ENCODE assay signal across 23 mouse cellular contexts in genomic region chr6:120225355-120225754, GRCm38 (mm10).
DNase-seq lines count a peak whose midpoint lies in the region; ATAC-seq and TF ChIP-seq lines count a peak whose summit lies in the region.
"Had no signal": no experiment of that assay in that cellular context is flagged by ENCODE, and none has a peak within 500 bp of the region (broad histone marks: within the 10 kb centered on the region; RNA-seq: fewer than 3 reads in every experiment).

No protein-coding gene starts in this region.

- no peak overlapping the region for H3K27ac ChIP-seq in hindbrain, postnatal 0 days
- no peak overlapping the region for H3K27ac ChIP-seq in hindbrain, embryonic 16.5 days (ENCODE audit: low read depth, low read length)
- H3K27ac ChIP-seq in intestine, postnatal 0 days (ENCODE audit: low read depth, low read length): no peak overlapping the region
- H3K27ac ChIP-seq: hindbrain, embryonic 15.5 days; liver, embryonic 12.5 days; stomach, embryonic 15.5 days had no signal

- no peak for TF ChIP-seq CTCF in hindbrain, postnatal 0 days (IDR thresholded peaks at IDR 0.05; ENCODE audit: low read depth)
- TF ChIP-seq CTCF in intestine, postnatal 0 days (IDR thresholded peaks at IDR 0.05; ENCODE audit: low read depth): peak; percentile 44

- DNase-seq in cerebellum, postnatal 14 days: peak; percentile 24 to 36
- DNase-seq in cerebellum, postnatal 36 days: no peak
- peak; percentile 3 for DNase-seq in hindbrain, postnatal 0 days (ENCODE audit: low spot score)
- peak; percentile 74 for DNase-seq in 3T3-L1 (ENCODE audit: low read depth, low spot score)
- DNase-seq in left cerebral cortex, postnatal 4 days: no peak
- DNase-seq: adrenal gland, adult 8-10 months; cerebellum, adult 9-10 months; gastrocnemius, postnatal 36 days; heart, postnatal 14 days; lung, adult 2 months; thymus, adult 2 months had no signal

- WGBS in hindbrain, postnatal 0 days: 63% methylated on average over 6 of the region's 6 CpGs
- WGBS in hindbrain, embryonic 16.5 days: 60% methylated on average over 6 of the region's 6 CpGs
- 64% methylated on average over 6 of the region's 6 CpGs for WGBS in intestine, postnatal 0 days

- H3K9ac ChIP-seq in hindbrain, postnatal 0 days (replicated peaks; ENCODE audit: low read length): no peak overlapping the region
- H3K9ac ChIP-seq in hindbrain, embryonic 16.5 days (ENCODE audit: low read depth, low read length): no peak overlapping the region
- H3K9ac ChIP-seq in intestine, postnatal 0 days (ENCODE audit: low read depth, low read length): no peak overlapping the region
- H3K9ac ChIP-seq: heart, embryonic 12.5 days; hindbrain, embryonic 15.5 days; liver, embryonic 12.5 days; stomach, embryonic 15.5 days had no signal

- H3K4me1 ChIP-seq in hindbrain, postnatal 0 days (ENCODE audit: insufficient read depth, low read length): no peaks in the 10 kb centered on the region
- no peaks in the 10 kb centered on the region for H3K4me1 ChIP-seq in hindbrain, embryonic 16.5 days (ENCODE audit: control insufficient read depth, insufficient read depth, low read depth, low read length)
- H3K4me1 ChIP-seq in intestine, postnatal 0 days (replicated peaks; ENCODE audit: control insufficient read depth, insufficient read depth, low read length): no peaks in the 10 kb centered on the region
- H3K4me1 ChIP-seq: hindbrain, embryonic 15.5 days; megakaryocyte, embryonic 14.5 days; stomach, embryonic 15.5 days had no signal

- intact Hi-C loops in left cerebral cortex, postnatal 4 days (cut with DNase I): no loop called here

- H3K27me3 ChIP-seq in hindbrain, postnatal 0 days (ENCODE audit: insufficient read depth, low read length): no peaks in the 10 kb centered on the region
- H3K27me3 ChIP-seq in hindbrain, embryonic 16.5 days (replicated peaks; ENCODE audit: control insufficient read depth, insufficient read depth, low read length): no peaks in the 10 kb centered on the region
- H3K27me3 ChIP-seq in intestine, postnatal 0 days (replicated peaks; ENCODE audit: control insufficient read depth, insufficient read depth, low read length): no peaks in the 10 kb centered on the region
- H3K27me3 ChIP-seq: heart, embryonic 12.5 days; hindbrain, embryonic 15.5 days; stomach, embryonic 15.5 days had no signal

- ATAC-seq in hindbrain, postnatal 0 days: no peak
- no peak for ATAC-seq in hindbrain, embryonic 16.5 days
- ATAC-seq in intestine, postnatal 0 days: no peak
- no peak for ATAC-seq in inflammation-experienced regulatory T-cells, adult 6 months
- ATAC-seq: forebrain, embryonic 16.5 days; liver, embryonic 12.5 days; midbrain, embryonic 16.5 days had no signal

- no peaks in the 10 kb centered on the region for H3K36me3 ChIP-seq in hindbrain, postnatal 0 days (ENCODE audit: insufficient read depth, low read length)
- no peaks in the 10 kb centered on the region for H3K36me3 ChIP-seq in hindbrain, embryonic 16.5 days (ENCODE audit: control insufficient read depth, insufficient read depth, low read length)
- no peaks in the 10 kb centered on the region; the same call in 1 of the 2 replicates for H3K36me3 ChIP-seq in intestine, postnatal 0 days (ENCODE audit: control insufficient read depth, insufficient read depth)
- H3K36me3 ChIP-seq: G1E; heart, embryonic 12.5 days; hindbrain, embryonic 15.5 days; liver, embryonic 12.5 days; stomach, embryonic 15.5 days had no signal

- H3K9me3 ChIP-seq in hindbrain, postnatal 0 days (ENCODE audit: low read length): no peaks in the 10 kb centered on the region
- H3K9me3 ChIP-seq in hindbrain, embryonic 16.5 days (ENCODE audit: control insufficient read depth, low read length): no peaks in the 10 kb centered on the region
- no peaks in the 10 kb centered on the region for H3K9me3 ChIP-seq in intestine, postnatal 0 days (ENCODE audit: control insufficient read depth)
- H3K9me3 ChIP-seq: G1E; heart, embryonic 12.5 days; hindbrain, embryonic 15.5 days; liver, embryonic 12.5 days; megakaryocyte, embryonic 14.5 days; stomach, embryonic 15.5 days had no signal

- H3K4me3 ChIP-seq in hindbrain, postnatal 0 days (ENCODE audit: low read length): no peak overlapping the region
- no peak overlapping the region for H3K4me3 ChIP-seq in hindbrain, embryonic 16.5 days (ENCODE audit: low read length)
- no peak overlapping the region for H3K4me3 ChIP-seq in intestine, postnatal 0 days (ENCODE audit: low read depth, low read length)
- H3K4me3 ChIP-seq: erythroblast, embryonic 14.5 days; heart, embryonic 12.5 days; hindbrain, embryonic 15.5 days; liver, embryonic 12.5 days; megakaryocyte, embryonic 14.5 days; stomach, embryonic 15.5 days had no signal

- no peak overlapping the region for H3K4me2 ChIP-seq in hindbrain, postnatal 0 days (ENCODE audit: low read depth, low read length)
- H3K4me2 ChIP-seq in hindbrain, embryonic 16.5 days (ENCODE audit: low read length): no peak overlapping the region
- no peak overlapping the region for H3K4me2 ChIP-seq in intestine, postnatal 0 days (replicated peaks; ENCODE audit: low read depth)
- H3K4me2 ChIP-seq: heart, embryonic 12.5 days; hindbrain, embryonic 15.5 days; liver, embryonic 12.5 days; stomach, embryonic 15.5 days had no signal

Comparison
In these comparisons a context has a peak if more than half of its experiments do, and no peak if none do; other contexts are left out.
1. DNase-seq: peak in cerebellum, postnatal 14 days (2 of 2), hindbrain, postnatal 0 days (single experiment) and 3T3-L1 (single experiment); none in cerebellum, postnatal 36 days (0 of 2) and left cerebral cortex, postnatal 4 days (single experiment).